Mouse (Mus musculus) CH12.LX (cell line): ENCODE measurements around the gene Ythdf1. TPM values are rescaled to one million over a fixed set of nuclear protein-coding genes. Genes with fewer than 3 reads are reported as not detected.

Experiments
- DNase-seq: peaks from one replicate; pipeline ENCODE4 v3.0.0-alpha.2; 2013; ENCODE audit errors: extremely low read depth
- H3K27ac ChIP-seq: 2 replicates; pipeline ENCODE4 v1.5.1; 2012; ENCODE audit warnings: low read depth, mild to moderate bottlenecking, control low read depth, moderate library complexity; ENCODE audit not compliant: insufficient read depth
- H3K27me3 ChIP-seq: replicated peaks from 2 replicates; pipeline ENCODE3; 2012; ENCODE audit warnings: inconsistent platforms
- H3K36me3 ChIP-seq, 2 experiments: replicated peaks in 1 of 2; 2 replicates each; pipeline versions ENCODE3 to v1.6.1; 2012; ENCODE audit warnings: inconsistent platforms in 1 of 2, low read length in 1 of 2, mild to moderate bottlenecking in 1 of 2, mixed read lengths in 1 of 2, moderate library complexity in 1 of 2; ENCODE audit not compliant: control insufficient read depth in 1 of 2, insufficient read depth in 1 of 2
- H3K4me1 ChIP-seq, 2 experiments: 2 replicates each; pipeline ENCODE4 v1.6.1; 2012; ENCODE audit warnings: inconsistent platforms in 1 of 2, moderate library complexity in 1 of 2; ENCODE audit not compliant: insufficient read depth in 2 of 2, control insufficient read depth in 1 of 2
- H3K4me2 ChIP-seq: 2 replicates; pipeline ENCODE4 v1.6.1; 2012; ENCODE audit warnings: low read depth, mild to moderate bottlenecking, control low read depth; ENCODE audit not compliant: poor library complexity, insufficient read depth, severe bottlenecking
- H3K4me3 ChIP-seq, 3 experiments: fragments of 150-350 bp in 1 of 3; sonication (generic) in 1 of 3; replicated peaks in 1 of 3; 2 replicates each; pipeline versions ENCODE3 to v1.5.1; 2011 to 2012; ENCODE audit warnings: low read depth in 2 of 3, low read length in 2 of 3, mild to moderate bottlenecking in 2 of 3, moderate library complexity in 2 of 3, control low read depth in 1 of 3, improper control_type of control experiment in 1 of 3, inconsistent platforms in 1 of 3, mixed read lengths in 1 of 3; ENCODE audit not compliant: poor library complexity in 1 of 3
- H3K79me2 ChIP-seq: replicated peaks from 2 replicates; pipeline ENCODE4 v1.6.1; 2012; ENCODE audit warnings: mild to moderate bottlenecking, moderate library complexity; ENCODE audit not compliant: control insufficient read depth, poor library complexity, insufficient read depth, severe bottlenecking; ENCODE audit errors: extremely low read depth
- H3K9ac ChIP-seq: 2 replicates; pipeline ENCODE4 v1.6.1; 2012; ENCODE audit warnings: low read depth, mild to moderate bottlenecking, control low read depth, moderate library complexity; ENCODE audit not compliant: insufficient read depth
- H3K9me3 ChIP-seq: replicated peaks from 2 replicates; pipeline ENCODE3; 2012; ENCODE audit warnings: low read length, inconsistent platforms, mixed read lengths
- CTCF ChIP-seq, 2 experiments: IDR thresholded peaks in 1 of 2; conservative IDR thresholded peaks in 1 of 2; 2 replicates each; pipeline ENCODE4 v1.5.1; 2011 to 2012; ENCODE audit warnings: low read depth in 2 of 2, low read length in 2 of 2, improper control_type of control experiment in 1 of 2, inconsistent platforms in 1 of 2, mild to moderate bottlenecking in 1 of 2, moderate library complexity in 1 of 2
- E2F4 ChIP-seq: IDR thresholded peaks from 2 replicates; pipeline ENCODE4 v1.6.1; 2011; ENCODE audit warnings: low read depth, low read length, improper control_type of control experiment; ENCODE audit not compliant: insufficient replicate concordance
- ELF1 ChIP-seq: IDR thresholded peaks from 2 replicates; pipeline ENCODE4 v1.6.1; 2014; ENCODE audit warnings: low read depth, mild to moderate bottlenecking, inconsistent platforms, low read length, improper control_type of control experiment
- ETS1 ChIP-seq: conservative IDR thresholded peaks from 2 replicates; pipeline ENCODE4 v1.6.1; 2012; ENCODE audit warnings: low read depth, mild to moderate bottlenecking, inconsistent platforms, low read length, improper control_type of control experiment, moderate library complexity
- JUN ChIP-seq: IDR thresholded peaks from 2 replicates; pipeline ENCODE4 v1.6.1; 2011; ENCODE audit warnings: low read depth, mild to moderate bottlenecking, low read length, improper control_type of control experiment, moderate library complexity; ENCODE audit not compliant: insufficient read depth
- KAT2A ChIP-seq: IDR thresholded peaks from 2 replicates; pipeline ENCODE4 v1.6.1; 2012; ENCODE audit warnings: low read length, improper control_type of control experiment, inconsistent platforms; ENCODE audit not compliant: insufficient replicate concordance
- MAX ChIP-seq: IDR thresholded peaks from 2 replicates; pipeline ENCODE4 v1.6.1; 2011; ENCODE audit warnings: low read length, improper control_type of control experiment
- MAZ ChIP-seq: IDR thresholded peaks from 2 replicates; pipeline ENCODE4 v1.6.1; 2012; ENCODE audit warnings: low read depth, mild to moderate bottlenecking, inconsistent platforms, low read length, improper control_type of control experiment, moderate library complexity
- MEF2A ChIP-seq: IDR thresholded peaks from 2 replicates; pipeline ENCODE4 v1.6.1; 2014; ENCODE audit warnings: low read depth, mild to moderate bottlenecking, inconsistent platforms, low read length, improper control_type of control experiment, borderline replicate concordance
- POLR2AphosphoS2 ChIP-seq: IDR thresholded peaks from 2 replicates; pipeline ENCODE4 v1.6.1; 2011; ENCODE audit warnings: low read depth, low read length, improper control_type of control experiment
- RAD21 ChIP-seq: IDR thresholded peaks from 2 replicates; pipeline ENCODE4 v1.6.1; 2011; ENCODE audit warnings: low read depth, mild to moderate bottlenecking, low read length, improper control_type of control experiment, moderate library complexity
- SMC3 ChIP-seq: IDR thresholded peaks from 2 replicates; pipeline ENCODE4 v1.6.1; 2011; ENCODE audit warnings: low read depth, low read length, improper control_type of control experiment
- TBP ChIP-seq: conservative IDR thresholded peaks from 2 replicates; pipeline ENCODE4 v1.6.1; 2011; ENCODE audit warnings: low read depth, low read length, improper control_type of control experiment
- UBTF ChIP-seq: IDR thresholded peaks from 2 replicates; pipeline ENCODE4 v1.6.1; 2012; ENCODE audit warnings: low read depth, mild to moderate bottlenecking, inconsistent platforms, low read length, improper control_type of control experiment, moderate library complexity
- dilution Hi-C: fragments of 300-500 bp; cut with MboI; formaldehyde crosslinking; loops from 2 replicates; pipeline ENCODE4 v1.14.3; 2020; ENCODE audit warnings: low sequenced_read_pairs; ENCODE audit not compliant: extremely low pct_unique_long_range_greater_than_20kb, extremely low pct_ligation_motif_present
- in situ Hi-C: fragments of 300-500 bp; cut with MboI; formaldehyde crosslinking; loops from 3 replicates; pipeline ENCODE4 v1.14.3; 2019; ENCODE audit warnings: low sequenced_read_pairs, low pct_ligation_motif_present, low pct_unique_long_range_greater_than_20kb, mixed read lengths
- polyA plus RNA-seq: library from polyadenylated mRNA; unstranded; fragments of >175 nt; gene quantifications from 2 replicates; pipeline ENCODE4 v1.2.1, GENCODE M21; 2012; ENCODE audit warnings: low read depth; ENCODE audit not compliant: insufficient read length
- total RNA-seq, 2 experiments: library from RNA; depleted of rRNA; stranded (reverse); fragments of 300-350 nt in 1 of 2; fragments of >200 nt in 1 of 2; gene quantifications; 2 replicates each; pipeline ENCODE4 v1.2.3; 2012 to 2014

The Ythdf1 gene
- total and polyA plus RNA-seq, 3 experiments: 27.5 to 67.0 (median 42.5) TPM

- TF ChIP-seq RAD21 (peak; percentile 89), SMC3 (peak; percentile 72), ETS1 (no peak), CTCF (conservative IDR thresholded peaks at IDR 0.05 in 1 of 2, IDR thresholded peaks at IDR 0.05 in 1 of 2; ENCODE audit: low read depth in 2 of 2, low read length in 2 of 2) (peak; percentile 93 to 96)
- no peak overlapping the region for H3K27ac ChIP-seq
- no peaks in the 10 kb centered on the region for H3K9me3 ChIP-seq
- dilution Hi-C loops (no loop called here), in situ Hi-C loops (no loop called here)
- peaks cover 0 to 4% of the 10 kb centered on the region in 2 experiments; a peak in 1 of 4 replicates for H3K4me1 ChIP-seq
- H3K36me3 ChIP-seq: no peaks in the 10 kb centered on the region
- no peak overlapping the region for H3K4me2 ChIP-seq
- no peak overlapping the region for H3K9ac ChIP-seq
- peaks cover 50% of the 10 kb centered on the region for H3K27me3 ChIP-seq
- DNase-seq: peak; percentile 59
- no peak overlapping the region for H3K4me3 ChIP-seq
- peaks cover 5% of the 10 kb centered on the region for H3K79me2 ChIP-seq
Measured at GRCm38 (mm10) chr2:180925176-180925575, 4.4 kb upstream of the Ythdf1 start.

DNA sequence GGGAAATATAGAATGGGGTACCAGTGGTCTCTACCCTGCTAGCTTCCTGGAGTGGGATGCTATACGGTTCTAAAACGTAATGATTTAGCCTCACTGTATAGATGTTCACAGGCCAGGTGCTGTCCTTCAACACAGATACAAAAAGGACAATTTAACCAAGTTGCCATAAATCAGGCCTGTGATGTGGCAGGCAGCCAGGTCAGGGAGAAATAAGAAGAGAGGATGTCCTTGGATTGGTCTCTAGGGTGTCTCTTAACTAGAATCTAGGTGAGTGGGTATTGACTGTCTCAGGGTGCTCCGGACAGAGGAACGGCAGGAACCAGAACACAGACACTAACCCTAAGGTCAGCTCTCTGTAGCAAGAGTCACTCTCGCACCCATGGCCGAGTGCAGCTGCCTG is 2.0 kb upstream of the Ythdf1 start:
- H3K27me3 ChIP-seq: peaks cover 29% of the 10 kb centered on the region
- DNase-seq: no peak
- in situ Hi-C loops: no loop called here
- H3K36me3 ChIP-seq: peaks cover 8 to 11% of the 10 kb centered on the region in 2 experiments
- H3K4me1 ChIP-seq: peaks cover 0 to 24% of the 10 kb centered on the region in 2 experiments; a peak in 2 of 4 replicates
- dilution Hi-C loops: no loop called here
- H3K4me2 ChIP-seq: no peak overlapping the region
- H3K79me2 ChIP-seq: peaks cover 28% of the 10 kb centered on the region
- H3K9ac ChIP-seq: no peak overlapping the region
- no peak overlapping the region for H3K4me3 ChIP-seq
- no peak overlapping the region for H3K27ac ChIP-seq
- no peaks in the 10 kb centered on the region for H3K9me3 ChIP-seq
- TF ChIP-seq MEF2A: no peak
- TF ChIP-seq JUN: no peak
- no peak for TF ChIP-seq E2F4
- no peak for TF ChIP-seq MAX
- TF ChIP-seq TBP: no peak
- no peak for TF ChIP-seq KAT2A
- TF ChIP-seq ELF1: no peak
- TF ChIP-seq MAZ: no peak
- no peak for TF ChIP-seq POLR2AphosphoS2
- TF ChIP-seq UBTF: no peak
